Mouse (Mus musculus): ENCODE data around the gene Trafd1. TPM values are rescaled to one million over a fixed set of nuclear protein-coding genes. Genes with fewer than 3 reads are reported as not detected.
"Not testable (repeated sequence)": the region's sequence is repeated elsewhere in the genome, so short reads cannot be mapped to it uniquely, and the experiment has no call there.

The Trafd1 gene
- polyA plus RNA-seq, 1 experiment from 2014 or later: 80.9 TPM

- DNase-seq (ENCODE audit: low spot score) (no peak), ATAC-seq (no peak)
- H3K4me3 ChIP-seq (ENCODE audit: low read depth, low read length): no peak overlapping the region
- TF ChIP-seq EP300 (IDR thresholded peaks at IDR 0.05): no peak
- TF ChIP-seq CTCF (IDR thresholded peaks at IDR 0.05): no peak
- no peak overlapping the region for H3K4me2 ChIP-seq (replicated peaks; ENCODE audit: low read depth, low read length)
- peaks cover 31% of the 10 kb centered on the region; the same call in 1 of the 2 replicates for H3K36me3 ChIP-seq (ENCODE audit: insufficient read depth, low read length)
- WGBS: 91% methylated on average over 10 of the region's 10 CpGs
- H3K9me3 ChIP-seq (ENCODE audit: low read length): no peaks in the 10 kb centered on the region
- no peaks in the 10 kb centered on the region for H3K4me1 ChIP-seq (ENCODE audit: insufficient read depth, low read depth, low read length)
- H3K27me3 ChIP-seq (replicated peaks; ENCODE audit: insufficient read depth, low read length): no peaks in the 10 kb centered on the region
- no peak overlapping the region for H3K27ac ChIP-seq (ENCODE audit: low read length)
- no peak overlapping the region for H3K9ac ChIP-seq (replicated peaks; ENCODE audit: low read depth)
These were observed 53.7 kb downstream of the Trafd1 start for GRCm38 (mm10) chr5:121331731-121332130.

DNA sequence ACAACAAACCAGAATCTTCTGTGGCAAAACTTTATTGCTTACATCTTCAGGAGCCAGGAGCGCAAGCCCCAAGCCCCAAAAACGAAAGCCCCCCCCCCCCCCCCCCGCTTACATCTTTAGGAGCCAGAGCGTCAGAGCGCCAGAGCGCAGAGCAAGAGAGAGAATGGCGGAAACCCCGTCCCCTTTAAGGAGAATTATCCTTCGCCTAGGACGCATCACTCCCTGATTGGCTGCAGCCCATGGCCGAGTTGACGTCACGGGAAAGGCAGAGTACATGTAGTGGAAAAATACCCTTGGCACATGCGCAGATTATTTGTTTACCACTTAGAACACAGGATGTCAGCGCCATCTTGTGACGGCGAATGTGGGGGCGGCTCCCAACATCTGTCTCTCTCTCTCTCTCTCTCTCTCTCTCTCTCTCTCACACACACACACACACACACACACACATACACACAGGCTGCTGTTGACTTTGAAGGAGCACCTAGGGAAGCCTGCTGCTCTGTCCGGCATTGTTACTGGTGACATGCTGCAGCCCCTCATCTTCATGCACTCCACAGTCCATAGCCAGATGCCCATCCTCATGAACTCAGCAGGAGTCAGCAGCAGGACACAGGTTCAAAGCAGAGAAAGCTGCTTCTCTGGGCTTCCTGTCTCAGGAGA lies 55.1 kb downstream of the Trafd1 start:
- 55% methylated on average over 10 of the region's 19 CpGs for WGBS
- H3K27me3 ChIP-seq (replicated peaks; ENCODE audit: insufficient read depth, low read length); DNase-seq (ENCODE audit: low spot score); H3K9ac ChIP-seq (replicated peaks; ENCODE audit: low read depth); H3K4me1 ChIP-seq (ENCODE audit: insufficient read depth, low read depth, low read length); H3K9me3 ChIP-seq (ENCODE audit: low read length): not testable (repeated sequence)
- Histone ChIP-seq H3K4me2 (replicated peaks; ENCODE audit: low read depth, low read length) (peak overlapping the region; percentile 36; the same call in 1 of the 2 replicates), H3K36me3 (ENCODE audit: insufficient read depth, low read length) (peaks cover 35% of the 10 kb centered on the region; the same call in 1 of the 2 replicates), H3K27ac (ENCODE audit: low read length) (peak overlapping the region; percentile 72), H3K4me3 (ENCODE audit: low read depth, low read length) (peak overlapping the region; percentile 26; the same call in 1 of the 2 replicates)
- peak; percentile 63 for ATAC-seq

- Histone ChIP-seq H3K4me3 (ENCODE audit: low read depth, low read length) (peak overlapping the region; percentile 26; the same call in 1 of the 2 replicates), H3K27ac (ENCODE audit: low read length) (peak overlapping the region; percentile 59; the same call in 1 of the 2 replicates), H3K27me3 (replicated peaks; ENCODE audit: insufficient read depth, low read length) (no peaks in the 10 kb centered on the region), H3K36me3 (ENCODE audit: insufficient read depth, low read length) (peaks cover 36% of the 10 kb centered on the region; the same call in 1 of the 2 replicates), H3K9ac (replicated peaks; ENCODE audit: low read depth) (no peak overlapping the region), H3K4me2 (replicated peaks; ENCODE audit: low read depth, low read length) (peak overlapping the region; percentile 36), H3K9me3 (ENCODE audit: low read length) (no peaks in the 10 kb centered on the region), H3K4me1 (ENCODE audit: insufficient read depth, low read depth, low read length) (no peaks in the 10 kb centered on the region)
- DNase-seq (ENCODE audit: low spot score) (peak; percentile 38), ATAC-seq (peak; percentile 71)
- 56% methylated on average over 11 of the region's 11 CpGs for WGBS
- TF ChIP-seq CTCF (IDR thresholded peaks at IDR 0.05) (no peak), EP300 (IDR thresholded peaks at IDR 0.05) (no peak)
These were observed 55.9 kb downstream of the Trafd1 start for GRCm38 (mm10) chr5:121329333-121330058.

- H3K4me3 ChIP-seq (ENCODE audit: low read depth, low read length): no peak overlapping the region
- no peak overlapping the region for H3K27ac ChIP-seq (ENCODE audit: low read length)
- TF ChIP-seq CTCF (IDR thresholded peaks at IDR 0.05) (no peak), EP300 (IDR thresholded peaks at IDR 0.05) (no peak)
- no peaks in the 10 kb centered on the region for H3K9me3 ChIP-seq (ENCODE audit: low read length)
- DNase-seq (ENCODE audit: low spot score) (no peak), ATAC-seq (no peak)
- H3K27me3 ChIP-seq (replicated peaks; ENCODE audit: insufficient read depth, low read length): no peaks in the 10 kb centered on the region
- no peaks in the 10 kb centered on the region for H3K4me1 ChIP-seq (ENCODE audit: insufficient read depth, low read depth, low read length)
- 85% methylated on average over 14 of the region's 14 CpGs for WGBS
- H3K4me2 ChIP-seq (replicated peaks; ENCODE audit: low read depth, low read length): no peak overlapping the region
- H3K36me3 ChIP-seq (ENCODE audit: insufficient read depth, low read length): peaks cover 41% of the 10 kb centered on the region
- no peak overlapping the region for H3K9ac ChIP-seq (replicated peaks; ENCODE audit: low read depth)
These were observed 59.2 kb downstream of the Trafd1 start for GRCm38 (mm10) chr5:121326079-121326805.

Other genes with a start within 250 kb of the Trafd1 start
- 19.7 and 20.0 TPM in 2 replicates for gene Ptpn11, start 194.2 kb downstream of the Trafd1 start, polyA plus RNA-seq (2015; fragmentation: Nextera tagmentation; extraction: Ambion mirVana)
- 373 and 397 TPM in 2 replicates for gene Rpl6, start 181.2 kb downstream of the Trafd1 start, polyA plus RNA-seq (2015; fragmentation: Nextera tagmentation; extraction: Ambion mirVana)
- gene Hectd4, start 165.4 kb downstream of the Trafd1 start, polyA plus RNA-seq (2015; fragmentation: Nextera tagmentation; extraction: Ambion mirVana): 2.5 and 2.8 TPM in 2 replicates
- gene Naa25, start 12.3 kb upstream of the Trafd1 start, polyA plus RNA-seq (2015; fragmentation: Nextera tagmentation; extraction: Ambion mirVana): 14.3 and 16.0 TPM in 2 replicates
- gene Tmem116, start 66.3 kb upstream of the Trafd1 start, polyA plus RNA-seq (2015; fragmentation: Nextera tagmentation; extraction: Ambion mirVana): 36.1 and 40.4 TPM in 2 replicates
- 122 and 123 TPM in 2 replicates for gene Erp29, start 66.9 kb upstream of the Trafd1 start, polyA plus RNA-seq (2015; fragmentation: Nextera tagmentation; extraction: Ambion mirVana)
- gene Adam1b, start 117.8 kb upstream of the Trafd1 start, polyA plus RNA-seq (2015; fragmentation: Nextera tagmentation; extraction: Ambion mirVana): 0.14 and 0.38 TPM in 2 replicates
- gene Adam1a, start 159.8 kb upstream of the Trafd1 start, polyA plus RNA-seq (2015; fragmentation: Nextera tagmentation; extraction: Ambion mirVana): 1.4 and 1.6 TPM in 2 replicates
- gene Gm42878, start 159.8 kb upstream of the Trafd1 start, polyA plus RNA-seq (2015; fragmentation: Nextera tagmentation; extraction: Ambion mirVana): not detected in 2 replicates
- 39.1 and 42.1 TPM in 2 replicates for gene Mapkapk5, start 160.3 kb upstream of the Trafd1 start, polyA plus RNA-seq (2015; fragmentation: Nextera tagmentation; extraction: Ambion mirVana)
- 580 and 606 TPM in 2 replicates for gene Aldh2, start 208.2 kb upstream of the Trafd1 start, polyA plus RNA-seq (2015; fragmentation: Nextera tagmentation; extraction: Ambion mirVana)
- gene Acad12, start 233.3 kb upstream of the Trafd1 start, polyA plus RNA-seq (2015; fragmentation: Nextera tagmentation; extraction: Ambion mirVana): 5.8 and 6.4 TPM in 2 replicates